Mouse (Mus musculus) limb, embryonic 13.5 days (tissue): Measurements from ENCODE around the gene Nipbl. TPM values are rescaled to one million over a fixed set of nuclear protein-coding genes. Genes with fewer than 3 reads are reported as not detected.

Experiments
- ATAC-seq: fragments of 200-750 bp; cut with Nextera tagmentation; 2 replicates; pipeline ENCODE4 v1.8.0; 2017; ENCODE audit warnings: low read depth, moderate number of reproducible peaks, moderate TSS enrichment; ENCODE audit not compliant: low FRiP score
- H3K27ac ChIP-seq: fragments of 300-500 bp; sonication (generic); 2 replicates; pipeline ENCODE4 v1.5.1; 2015; ENCODE audit warnings: inconsistent platforms, mild to moderate bottlenecking, moderate library complexity
- H3K27me3 ChIP-seq: fragments of 300-500 bp; sonication (generic); 2 replicates; pipeline ENCODE4 v1.6.1; 2015; ENCODE audit warnings: mild to moderate bottlenecking, inconsistent platforms
- H3K36me3 ChIP-seq: fragments of 300-500 bp; sonication (generic); 2 replicates; pipeline ENCODE4 v1.6.1; 2015; ENCODE audit warnings: inconsistent platforms, mild to moderate bottlenecking, moderate library complexity
- H3K4me1 ChIP-seq: fragments of 300-500 bp; sonication (generic); 2 replicates; pipeline ENCODE4 v1.6.1; 2015; ENCODE audit warnings: inconsistent platforms
- H3K4me2 ChIP-seq: fragments of 300-500 bp; sonication (generic); replicated peaks from 2 replicates; pipeline ENCODE4 v1.6.1; 2015; ENCODE audit warnings: inconsistent platforms, mild to moderate bottlenecking, moderate library complexity
- H3K4me3 ChIP-seq: fragments of 300-500 bp; sonication (generic); 2 replicates; pipeline ENCODE4 v1.5.1; 2015; ENCODE audit warnings: moderate library complexity, mild to moderate bottlenecking, inconsistent platforms
- H3K9ac ChIP-seq: fragments of 300-500 bp; sonication (generic); 2 replicates; pipeline ENCODE4 v1.6.1; 2015; ENCODE audit warnings: mild to moderate bottlenecking, inconsistent platforms
- H3K9me3 ChIP-seq: fragments of 300-500 bp; sonication (generic); 2 replicates; pipeline ENCODE4 v1.6.1; 2016; ENCODE audit warnings: inconsistent platforms
- WGBS: fragments of 180-500 bp; shearing (Covaris S2); methylation state at CpG from one replicate; pipeline ENCODE4 v1.1.7; 2015; 5-methylcytosine and 5-hydroxymethylcytosine counted together
- polyA plus RNA-seq: library from polyadenylated mRNA; unstranded; fragments of >200 nt; fragmentation: Nextera tagmentation; extraction: Ambion mirVana; gene quantifications from 2 replicates; pipeline ENCODE4 v1.2.1, GENCODE M21; 2015

The Nipbl gene
- polyA plus RNA-seq, 1 experiment from 2014 or later: 20.8 TPM

DNA sequence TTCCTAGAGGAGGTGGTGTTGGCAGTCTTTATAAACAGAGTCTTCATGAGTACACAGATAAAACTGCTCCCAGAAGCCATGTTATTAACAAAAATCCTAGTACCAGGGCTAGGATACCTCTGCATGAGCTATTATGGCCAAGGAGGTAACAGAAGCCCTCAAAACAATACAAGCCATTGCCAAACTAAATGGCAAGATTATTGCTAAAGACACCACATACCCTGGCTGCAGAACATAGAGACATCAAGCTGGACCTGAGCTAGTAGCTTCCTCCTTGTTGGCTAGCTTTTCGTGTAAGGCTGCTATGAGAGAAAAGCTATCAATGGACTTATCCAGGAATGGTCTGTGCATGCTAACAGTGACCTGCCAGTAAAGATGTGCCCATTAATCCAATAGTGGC, 32.4 kb downstream of the Nipbl start:
- no peak for ATAC-seq
- WGBS: 88% methylated on average over 1 of the region's 1 CpGs

DNA sequence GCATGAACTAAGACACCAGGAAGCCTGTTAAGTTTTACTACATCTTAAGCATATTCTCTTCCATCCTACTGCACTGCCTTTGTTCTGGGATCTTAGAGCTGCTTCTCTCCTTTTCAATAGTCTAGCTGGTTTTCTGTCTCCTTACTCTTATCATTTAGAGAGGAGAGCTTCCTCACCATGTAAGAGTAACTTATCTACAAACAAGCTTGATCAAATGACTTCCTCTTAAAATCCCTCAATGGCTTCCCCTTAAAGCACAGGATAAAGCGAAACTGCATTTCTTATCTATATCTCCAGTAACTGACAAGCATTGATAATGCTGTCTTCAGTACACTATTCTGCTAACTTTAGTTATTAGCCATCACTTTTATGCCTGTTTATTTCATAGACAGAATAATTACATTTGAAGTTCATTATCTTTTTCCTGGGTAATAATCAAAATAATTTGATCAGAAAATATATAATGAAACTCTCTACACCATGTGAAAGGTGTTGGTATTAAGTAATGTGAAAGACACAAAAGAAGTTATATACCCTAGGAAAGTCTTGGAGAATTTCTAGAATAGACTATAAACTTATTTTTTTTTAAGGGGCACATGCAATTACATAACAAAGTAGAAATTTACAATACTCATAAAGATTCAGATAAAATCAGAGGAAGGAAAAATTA, 33.0 kb downstream of the Nipbl start:
- no peaks in the 10 kb centered on the region for H3K4me1 ChIP-seq
- ATAC-seq: no peak
- H3K27ac ChIP-seq: no peak overlapping the region
- 94% methylated on average over 1 of the region's 1 CpGs for WGBS
- no peak overlapping the region for H3K4me3 ChIP-seq
- H3K9me3 ChIP-seq: no peaks in the 10 kb centered on the region
- H3K27me3 ChIP-seq: no peaks in the 10 kb centered on the region
- H3K9ac ChIP-seq: no peak overlapping the region
- H3K36me3 ChIP-seq: no peaks in the 10 kb centered on the region
- H3K4me2 ChIP-seq: no peak overlapping the region

More for the DNA sequence above, 32.4 kb downstream of the Nipbl start:
- H3K27ac ChIP-seq: no peak overlapping the region
- H3K27me3 ChIP-seq: no peaks in the 10 kb centered on the region
- H3K9ac ChIP-seq: no peak overlapping the region
- H3K4me2 ChIP-seq: no peak overlapping the region
- H3K36me3 ChIP-seq: no peaks in the 10 kb centered on the region
- H3K4me3 ChIP-seq: no peak overlapping the region
- no peaks in the 10 kb centered on the region for H3K9me3 ChIP-seq
- H3K4me1 ChIP-seq: no peaks in the 10 kb centered on the region

DNA sequence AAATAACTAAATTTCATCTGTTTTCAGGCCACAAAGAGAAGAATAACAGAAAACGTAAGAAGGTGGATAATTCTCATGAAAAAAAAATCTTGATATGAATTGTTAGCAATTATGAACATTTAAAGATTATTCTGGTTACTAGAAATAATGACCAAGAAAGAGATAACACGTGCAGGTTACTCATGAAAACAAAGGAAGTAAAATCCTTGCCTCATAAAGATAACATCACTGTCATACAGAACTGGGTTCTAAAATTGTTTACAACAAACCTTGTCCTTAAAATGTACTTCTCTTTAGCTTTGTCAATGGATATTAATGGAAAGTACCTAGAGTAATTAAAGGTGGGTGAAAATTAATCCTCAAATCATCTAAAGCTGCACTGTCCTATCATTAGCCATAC, 37.2 kb downstream of the Nipbl start:
- no peaks in the 10 kb centered on the region for H3K4me1 ChIP-seq
- no peak for ATAC-seq
- no peak overlapping the region for H3K27ac ChIP-seq
- H3K4me3 ChIP-seq: no peak overlapping the region
- H3K36me3 ChIP-seq: no peaks in the 10 kb centered on the region
- no peaks in the 10 kb centered on the region for H3K27me3 ChIP-seq
- no peak overlapping the region for H3K9ac ChIP-seq
- H3K9me3 ChIP-seq: no peaks in the 10 kb centered on the region
- WGBS: 90% methylated on average over 2 of the region's 2 CpGs
- no peak overlapping the region for H3K4me2 ChIP-seq

DNA sequence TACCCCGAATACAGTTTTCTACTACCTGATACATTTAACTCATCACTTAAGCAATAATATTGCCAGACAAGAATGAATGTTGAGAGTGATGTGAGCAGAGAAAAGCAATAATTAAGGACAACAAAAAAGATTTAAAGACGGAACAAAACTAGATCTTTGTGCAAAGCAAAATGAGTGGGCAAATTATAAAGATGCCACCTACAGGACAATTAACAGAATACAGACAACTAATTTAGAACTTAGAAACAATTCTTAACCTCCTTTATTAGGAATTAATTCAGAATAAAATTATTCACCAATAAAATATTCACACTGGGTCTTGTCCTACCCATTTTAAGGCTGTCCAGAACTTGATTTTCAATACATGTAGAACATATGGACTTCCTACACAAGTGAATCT, 38.0 kb downstream of the Nipbl start:
- Histone ChIP-seq H3K4me1 (no peaks in the 10 kb centered on the region), H3K27me3 (no peaks in the 10 kb centered on the region), H3K27ac (no peak overlapping the region), H3K9me3 (no peaks in the 10 kb centered on the region), H3K4me2 (no peak overlapping the region), H3K9ac (no peak overlapping the region), H3K4me3 (no peak overlapping the region), H3K36me3 (no peaks in the 10 kb centered on the region)
- ATAC-seq: no peak
- WGBS: 95% methylated on average over 2 of the region's 2 CpGs

DNA sequence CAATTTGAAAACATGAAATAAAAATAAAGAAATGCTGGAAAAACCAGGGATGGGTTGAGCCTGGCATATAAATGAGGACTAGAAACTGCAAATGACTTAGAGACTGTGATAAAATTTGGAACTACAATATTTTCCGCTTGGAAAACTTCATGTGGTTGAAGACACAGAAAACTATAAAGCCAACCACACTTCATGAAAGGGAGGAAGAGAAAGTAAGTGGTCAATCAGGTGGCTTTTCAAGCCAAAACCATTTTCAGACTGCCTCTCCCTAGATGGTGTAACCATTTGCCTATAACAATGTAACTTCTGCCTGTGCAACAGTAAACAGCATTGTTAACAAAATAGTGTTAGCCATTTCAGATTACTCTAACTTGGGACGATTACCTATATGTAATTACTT, 41.7 kb downstream of the Nipbl start:
- Histone ChIP-seq H3K27me3 (no peaks in the 10 kb centered on the region), H3K4me3 (no peak overlapping the region), H3K36me3 (no peaks in the 10 kb centered on the region), H3K9ac (no peak overlapping the region), H3K4me2 (no peak overlapping the region), H3K9me3 (no peaks in the 10 kb centered on the region), H3K27ac (no peak overlapping the region), H3K4me1 (no peaks in the 10 kb centered on the region)
- 90% methylated on average over 2 of the region's 2 CpGs for WGBS
- ATAC-seq: no peak

DNA sequence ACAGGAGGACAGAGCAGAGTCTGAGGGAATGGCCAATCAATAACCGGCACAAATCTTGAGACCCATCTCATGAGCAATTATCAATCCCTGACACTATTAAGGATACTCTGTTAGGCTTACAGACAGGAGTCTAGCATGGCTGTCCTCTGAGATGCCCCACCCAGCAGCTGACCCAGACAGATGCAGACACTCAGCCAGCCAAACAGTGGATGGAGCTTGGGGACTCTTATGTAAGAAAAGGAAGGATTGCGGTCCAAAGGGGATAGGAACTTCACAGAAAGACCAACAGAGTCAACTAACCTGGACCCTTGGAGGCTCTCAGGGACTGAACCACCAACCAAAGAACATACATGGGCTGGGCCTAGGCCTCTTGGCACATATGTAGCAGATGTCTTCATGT, 42.7 kb downstream of the Nipbl start:
- no peak overlapping the region for H3K4me3 ChIP-seq
- 93% methylated on average over 2 of the region's 2 CpGs for WGBS
- ATAC-seq: no peak
- H3K4me2 ChIP-seq: no peak overlapping the region
- H3K36me3 ChIP-seq: no peaks in the 10 kb centered on the region
- no peaks in the 10 kb centered on the region for H3K9me3 ChIP-seq
- H3K9ac ChIP-seq: no peak overlapping the region
- H3K4me1 ChIP-seq: no peaks in the 10 kb centered on the region
- H3K27ac ChIP-seq: no peak overlapping the region
- H3K27me3 ChIP-seq: no peaks in the 10 kb centered on the region

DNA sequence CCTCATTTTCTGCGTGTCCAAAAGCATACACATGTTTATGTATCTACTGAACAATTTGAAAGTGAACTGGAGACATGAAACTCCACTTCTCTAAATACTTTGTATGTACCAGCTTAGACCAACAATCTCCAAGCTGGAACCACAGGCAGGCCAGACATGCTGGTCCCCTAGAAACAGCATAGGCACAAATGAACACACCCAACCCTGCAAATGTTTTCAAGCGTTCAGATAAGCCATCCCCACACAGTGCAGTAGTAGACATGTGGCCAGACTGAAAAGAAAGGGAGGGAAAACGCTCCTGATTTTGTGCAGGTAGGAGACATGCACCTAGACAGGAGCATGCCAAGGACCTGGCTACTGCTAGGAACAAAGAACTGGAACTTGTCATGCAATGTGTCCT, 52.5 kb downstream of the Nipbl start:
- WGBS: 91% methylated on average over 3 of the region's 3 CpGs
- Histone ChIP-seq H3K9me3 (no peaks in the 10 kb centered on the region), H3K36me3 (no peaks in the 10 kb centered on the region), H3K9ac (no peak overlapping the region), H3K27me3 (no peaks in the 10 kb centered on the region), H3K4me2 (no peak overlapping the region), H3K4me1 (no peaks in the 10 kb centered on the region), H3K27ac (no peak overlapping the region), H3K4me3 (no peak overlapping the region)
- ATAC-seq: no peak

DNA sequence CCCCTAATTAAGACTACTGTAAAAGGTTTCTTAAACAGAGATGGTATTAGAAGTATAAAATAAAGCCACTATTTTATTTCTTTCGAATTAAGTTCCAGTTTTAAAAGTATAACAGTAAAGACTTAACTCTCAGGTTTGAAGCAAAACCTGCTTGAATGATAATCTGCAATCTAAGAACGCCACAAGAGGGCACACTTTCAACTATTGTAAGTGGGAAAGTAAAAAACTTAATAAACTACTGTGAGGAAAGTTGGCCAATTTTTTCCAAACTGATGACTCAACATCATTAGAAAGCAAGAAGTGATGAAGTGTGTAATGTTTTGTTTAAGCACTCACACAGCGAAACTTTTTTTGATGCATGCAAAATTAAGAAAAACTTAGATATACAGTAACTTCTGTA, 62.0 kb downstream of the Nipbl start:
- Histone ChIP-seq H3K4me1 (no peaks in the 10 kb centered on the region), H3K27me3 (no peaks in the 10 kb centered on the region), H3K4me2 (no peak overlapping the region), H3K27ac (no peak overlapping the region), H3K9ac (no peak overlapping the region), H3K9me3 (no peaks in the 10 kb centered on the region), H3K4me3 (no peak overlapping the region), H3K36me3 (no peaks in the 10 kb centered on the region)
- 66% methylated on average over 3 of the region's 3 CpGs for WGBS
- ATAC-seq: no peak

DNA sequence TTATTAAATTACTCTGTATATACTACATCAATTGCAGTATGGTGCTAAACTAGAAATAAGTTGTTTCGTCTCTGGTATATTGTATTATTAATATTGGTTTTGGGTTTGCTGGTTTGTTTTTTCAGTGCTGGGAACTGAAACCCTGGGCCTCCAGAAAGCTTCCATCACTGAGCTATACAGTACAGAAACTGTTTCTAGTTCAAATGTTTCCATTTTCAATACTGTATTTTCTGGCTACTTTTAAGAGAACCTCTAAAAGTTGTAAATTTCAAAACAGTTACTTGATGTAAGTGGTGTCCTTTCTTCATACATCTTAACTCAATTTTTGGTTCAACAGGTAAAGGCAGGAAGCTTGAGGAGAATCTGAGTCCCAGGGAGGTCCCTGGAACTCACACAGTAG, 68.6 kb downstream of the Nipbl start:
- no peak overlapping the region for H3K9ac ChIP-seq

DNA sequence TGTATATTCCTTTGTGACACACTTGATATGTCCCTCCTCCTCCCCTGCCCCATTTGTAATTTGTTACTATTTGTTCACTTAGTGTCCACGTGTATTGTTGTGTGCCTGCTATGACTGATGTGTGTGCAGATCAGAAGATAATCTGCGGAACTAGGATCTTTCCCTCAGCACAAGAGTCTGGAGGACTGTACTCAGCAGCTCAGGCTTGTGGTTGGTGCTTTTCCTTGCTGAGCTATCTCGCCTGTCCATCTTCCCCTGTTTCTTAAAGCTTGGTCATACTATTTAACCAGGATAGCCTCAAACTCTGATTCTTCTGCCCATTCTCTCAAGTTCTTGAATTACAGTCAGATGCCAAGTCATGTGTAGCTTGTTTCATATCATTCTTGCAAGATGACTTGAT, 69.5 kb downstream of the Nipbl start:
- H3K4me3 ChIP-seq: no peak overlapping the region
- no peaks in the 10 kb centered on the region for H3K4me1 ChIP-seq
- H3K9me3 ChIP-seq: no peaks in the 10 kb centered on the region
- H3K27me3 ChIP-seq: no peaks in the 10 kb centered on the region
- H3K27ac ChIP-seq: no peak overlapping the region
- 82% methylated on average over 3 of the region's 3 CpGs for WGBS
- H3K9ac ChIP-seq: no peak overlapping the region
- ATAC-seq: no peak
- H3K36me3 ChIP-seq: peaks cover 13% of the 10 kb centered on the region
- H3K4me2 ChIP-seq: no peak overlapping the region

More for the DNA sequence above, 68.6 kb downstream of the Nipbl start:
- Histone ChIP-seq H3K4me3 (no peak overlapping the region), H3K4me1 (no peaks in the 10 kb centered on the region), H3K27ac (no peak overlapping the region), H3K27me3 (no peaks in the 10 kb centered on the region), H3K4me2 (no peak overlapping the region), H3K9me3 (no peaks in the 10 kb centered on the region), H3K36me3 (peaks cover 12% of the 10 kb centered on the region)
- 92% methylated on average over 1 of the region's 1 CpGs for WGBS
- ATAC-seq: no peak

DNA sequence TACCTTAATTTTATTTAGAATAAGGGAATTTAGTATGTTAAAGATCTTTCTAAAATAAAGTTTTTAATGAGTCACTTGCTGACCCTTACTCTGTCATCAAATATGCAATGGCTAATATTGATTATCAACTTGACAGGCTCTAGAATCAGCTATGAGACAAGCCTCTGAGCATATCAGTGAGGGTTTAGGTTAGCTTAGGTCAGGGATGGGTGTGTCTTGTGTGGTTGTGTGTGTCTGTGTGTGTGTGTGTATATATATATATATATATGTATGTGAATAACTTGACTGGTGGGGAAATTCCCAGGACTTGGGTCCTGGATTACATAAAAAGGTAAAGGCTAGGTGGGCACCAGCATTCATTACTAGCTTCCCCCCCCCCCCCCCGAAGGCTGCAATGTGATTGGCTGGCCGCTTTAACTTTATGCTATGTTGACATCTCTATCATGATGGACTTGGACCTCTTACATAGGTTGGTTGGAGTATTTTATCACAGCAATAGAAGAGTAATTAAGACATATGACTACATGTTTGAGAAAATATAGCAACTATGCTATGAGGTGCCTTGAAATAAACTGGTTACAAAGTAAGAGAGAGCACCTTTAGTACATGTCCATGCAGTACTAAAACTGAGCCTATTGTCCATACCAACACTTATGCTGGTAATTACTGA, 97.0 kb downstream of the Nipbl start:
- ATAC-seq: no peak
- no peak overlapping the region for H3K9ac ChIP-seq
- H3K4me2 ChIP-seq: no peak overlapping the region
- no peaks in the 10 kb centered on the region for H3K27me3 ChIP-seq
- H3K4me1 ChIP-seq: no peaks in the 10 kb centered on the region
- H3K4me3 ChIP-seq: no peak overlapping the region
- no peaks in the 10 kb centered on the region for H3K9me3 ChIP-seq
- 75% methylated on average over 2 of the region's 2 CpGs for WGBS
- H3K27ac ChIP-seq: no peak overlapping the region
- peaks cover 34% of the 10 kb centered on the region for H3K36me3 ChIP-seq

DNA sequence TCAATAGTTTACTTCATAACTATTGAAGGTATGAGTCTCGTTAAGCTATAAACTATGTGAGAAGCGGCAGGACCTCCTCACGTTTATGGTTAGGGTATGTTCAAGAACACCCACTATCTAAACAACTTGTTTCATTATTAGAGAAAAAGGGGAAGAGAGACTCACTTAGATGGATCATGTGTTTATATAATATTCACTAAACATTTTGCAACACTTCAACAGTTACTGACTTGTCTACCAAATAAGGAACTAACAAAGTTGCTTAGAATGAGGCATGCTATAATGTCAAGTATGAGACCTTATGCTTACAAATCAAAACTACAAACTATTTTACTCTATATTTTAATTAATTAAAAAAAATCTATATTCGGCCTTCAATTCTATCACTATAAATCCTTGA, 103.7 kb downstream of the Nipbl start:
- Histone ChIP-seq H3K4me2 (no peak overlapping the region), H3K9ac (no peak overlapping the region), H3K4me1 (no peaks in the 10 kb centered on the region), H3K9me3 (no peaks in the 10 kb centered on the region), H3K4me3 (no peak overlapping the region), H3K27ac (no peak overlapping the region), H3K36me3 (peaks cover 47% of the 10 kb centered on the region), H3K27me3 (no peaks in the 10 kb centered on the region)
- WGBS: 87% methylated on average over 4 of the region's 4 CpGs
- no peak for ATAC-seq

DNA sequence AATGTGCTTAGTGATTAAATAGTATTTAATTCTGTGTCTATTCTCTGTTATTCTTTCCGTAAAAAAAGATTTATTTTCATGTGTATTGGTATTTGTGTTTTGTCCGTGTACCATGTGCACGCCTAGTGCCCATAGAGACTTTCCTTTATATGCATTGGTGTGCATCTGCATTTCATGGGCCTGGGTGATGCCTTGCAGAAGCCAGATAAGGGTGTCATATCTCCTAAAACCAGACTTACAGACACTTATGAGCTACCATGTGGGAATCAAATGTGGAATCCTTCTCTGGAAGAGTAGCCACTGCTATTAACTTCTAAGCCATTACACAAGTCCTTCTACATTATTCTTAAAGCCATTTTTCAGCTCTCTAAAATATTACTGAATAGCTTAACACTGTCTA, 112.7 kb downstream of the Nipbl start:
- H3K4me1 ChIP-seq: no peaks in the 10 kb centered on the region
- no peak for ATAC-seq
- WGBS: 95% methylated on average over 3 of the region's 3 CpGs
- peaks cover 50% of the 10 kb centered on the region for H3K36me3 ChIP-seq
- no peaks in the 10 kb centered on the region for H3K9me3 ChIP-seq
- no peak overlapping the region for H3K4me3 ChIP-seq
- no peak overlapping the region for H3K9ac ChIP-seq
- H3K27me3 ChIP-seq: no peaks in the 10 kb centered on the region
- no peak overlapping the region for H3K27ac ChIP-seq
- H3K4me2 ChIP-seq: no peak overlapping the region
